Mouse (Mus musculus): ENCODE data around the gene Impdh2.

GRCm38 (mm10) chr9:108571401-108571973, 11.4 kb downstream of the Impdh2 start:
- TF ChIP-seq CTCF (IDR thresholded peaks at IDR 0.05; ENCODE audit: control insufficient read depth, insufficient read depth, low read length) (no peak), POLR2A (IDR thresholded peaks at IDR 0.05; ENCODE audit: borderline replicate concordance, control insufficient read depth, low read depth, low read length) (no peak)
